Mouse (Mus musculus) cerebellum, postnatal 4 days (tissue): ENCODE results near the gene Serpina16.
A peak's percentile ranks its signal among the peaks of the same experiment; 100 is the strongest.

Source experiments
- DNase-seq, 2 experiments: peaks; one replicate each; pipeline ENCODE4 v3.0.0; 2022; ENCODE audit warnings: low spot score in 2 of 2, mixed read lengths in 1 of 2

Gene Serpina16

DNA sequence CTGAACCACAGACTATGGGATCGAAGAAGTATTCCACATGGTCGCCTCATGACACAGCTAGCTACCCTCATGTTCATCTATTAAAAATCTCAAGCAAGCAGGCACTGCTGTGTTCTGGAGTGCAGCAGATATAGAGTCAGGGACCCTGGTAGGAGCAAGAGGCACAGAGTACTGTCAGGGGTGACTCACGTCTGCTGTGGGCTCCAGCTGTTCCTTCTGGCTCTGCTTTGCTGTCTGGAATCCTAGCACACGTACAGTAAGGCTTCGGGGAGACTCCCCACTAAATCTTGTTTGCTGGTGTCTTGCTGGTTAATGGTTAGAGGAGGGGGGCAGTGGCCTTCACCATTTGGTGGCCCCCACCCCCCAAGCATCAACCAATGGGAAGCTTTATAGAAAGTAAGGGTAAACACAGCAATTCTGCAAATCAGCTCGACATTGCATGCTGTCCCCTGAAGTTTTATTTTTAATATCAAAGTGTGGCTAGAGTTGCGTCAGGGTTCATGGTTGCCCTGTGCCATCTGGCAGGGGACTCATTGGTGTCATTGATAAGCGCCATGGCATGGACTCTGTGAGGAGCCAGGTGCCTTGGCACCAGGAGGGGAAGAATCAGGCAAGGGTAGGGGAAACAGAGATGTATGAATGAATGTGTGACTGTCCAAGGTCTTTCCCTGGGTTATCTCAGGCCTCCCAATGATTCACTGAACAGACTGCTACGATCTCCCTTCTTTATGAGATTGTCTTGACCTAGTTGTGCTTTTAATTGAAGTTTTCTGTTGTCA is 18.9 kb downstream of the Serpina16 start, which contains the start of gene Serpina6:
Gene Serpina6, minus strand, starts transcription at position 365 of the 779 bp plus-strand sequence.
- DNase-seq = no peak

DNA sequence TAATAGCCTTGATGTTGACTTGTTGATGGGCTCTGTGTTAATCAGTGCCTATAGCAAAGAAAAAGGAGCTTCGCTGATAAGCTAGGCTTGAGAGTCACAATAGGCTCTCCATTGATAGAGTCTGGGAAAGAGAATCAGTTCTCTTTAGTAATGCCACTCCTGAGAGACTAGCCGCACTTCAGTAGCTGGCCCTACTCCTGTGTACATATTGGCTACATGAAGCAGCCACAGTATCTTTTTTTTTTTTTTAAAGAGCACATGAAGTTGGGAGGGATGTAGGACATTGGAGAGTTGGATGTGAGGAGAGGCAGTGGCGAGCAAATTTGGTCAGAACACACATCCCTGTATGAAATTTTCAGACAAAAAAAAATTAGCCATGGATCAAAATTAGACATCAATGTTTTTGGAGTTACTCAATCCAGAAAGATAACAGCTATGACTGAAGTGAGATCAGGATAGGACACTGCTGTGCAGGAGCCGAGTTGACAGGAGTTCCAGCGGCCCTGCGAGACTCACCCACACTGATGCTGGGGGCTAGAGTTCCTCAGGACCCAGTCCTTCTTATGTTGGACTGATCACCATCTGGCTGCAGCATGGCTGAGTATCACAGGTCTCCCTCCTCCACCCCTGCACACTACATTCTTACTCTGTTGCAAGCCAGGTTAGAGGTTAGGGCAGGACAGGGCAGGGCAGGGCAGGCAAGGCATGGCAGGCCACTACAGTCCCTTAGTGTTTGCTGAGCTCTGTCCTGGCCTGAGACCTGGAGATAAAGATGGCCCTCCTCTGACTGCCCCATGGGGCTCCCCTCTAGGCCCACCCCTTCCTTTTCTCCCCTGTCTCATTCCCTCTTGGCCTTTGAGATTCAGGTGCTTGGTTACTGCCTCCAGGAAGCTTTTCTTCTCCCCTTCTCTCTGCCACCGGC is 20.6 kb downstream of the Serpina16 start:
- DNase-seq = no peak

DNA sequence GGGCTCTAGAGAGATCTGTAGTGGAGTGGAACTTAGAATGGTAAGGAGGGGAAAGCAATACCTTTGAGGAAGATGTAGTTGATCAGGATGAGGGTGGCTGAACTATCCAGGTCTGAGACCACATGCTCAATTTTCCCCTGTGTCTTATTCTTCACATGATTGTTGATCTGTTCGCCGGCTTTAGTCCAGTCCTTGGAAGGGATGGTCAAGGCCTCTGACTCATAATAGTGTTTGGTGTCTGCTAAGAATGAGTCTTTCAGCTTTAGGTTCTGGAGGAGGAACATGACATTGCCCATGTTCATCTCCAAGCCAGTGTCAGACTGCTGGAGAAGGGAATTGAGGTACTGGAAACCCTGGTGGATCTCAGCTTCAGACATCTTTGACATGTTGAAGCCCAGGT is 22.1 kb downstream of the Serpina16 start:
- DNase-seq = no peak

DNA sequence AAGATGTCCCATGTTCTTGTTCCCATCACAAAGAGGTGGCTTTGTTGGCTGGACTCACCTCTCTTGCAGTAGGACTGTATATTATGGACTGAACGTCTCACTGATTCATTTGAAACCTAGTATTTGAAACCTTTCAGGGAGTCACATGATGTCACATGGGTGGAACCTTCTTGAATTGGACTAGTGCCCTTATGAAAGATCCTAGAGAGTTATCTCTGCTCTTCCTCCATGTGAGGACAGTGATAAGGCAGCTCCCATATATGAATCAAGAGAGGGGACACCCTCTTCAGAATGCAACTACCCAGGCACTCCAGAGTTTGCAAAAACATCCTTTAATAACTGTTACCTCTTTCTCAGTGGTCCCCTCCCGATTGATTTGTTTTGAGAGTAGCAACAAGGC is 29.6 kb downstream of the Serpina16 start:
- no peak for DNase-seq

DNA sequence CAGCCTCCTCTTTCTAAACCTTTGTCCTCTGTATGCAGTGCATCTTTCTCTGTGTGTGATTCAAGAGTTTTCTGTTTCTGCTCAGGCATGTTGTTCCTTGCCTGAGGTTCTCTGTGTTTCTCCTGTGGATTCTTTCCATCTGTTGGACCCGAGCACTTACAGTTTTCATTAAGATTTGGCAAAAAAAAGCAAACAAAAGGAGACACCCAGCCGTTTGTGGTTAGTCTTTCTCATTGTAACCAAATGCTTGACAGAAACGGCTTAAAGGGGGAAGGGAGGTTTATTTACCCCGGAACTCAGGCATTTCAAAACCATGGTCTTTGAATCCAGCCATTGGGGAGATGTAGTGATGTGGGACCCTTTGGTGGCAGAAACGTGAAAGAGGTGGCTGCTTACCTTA is 31.3 kb downstream of the Serpina16 start:
- no peak for DNase-seq

DNA sequence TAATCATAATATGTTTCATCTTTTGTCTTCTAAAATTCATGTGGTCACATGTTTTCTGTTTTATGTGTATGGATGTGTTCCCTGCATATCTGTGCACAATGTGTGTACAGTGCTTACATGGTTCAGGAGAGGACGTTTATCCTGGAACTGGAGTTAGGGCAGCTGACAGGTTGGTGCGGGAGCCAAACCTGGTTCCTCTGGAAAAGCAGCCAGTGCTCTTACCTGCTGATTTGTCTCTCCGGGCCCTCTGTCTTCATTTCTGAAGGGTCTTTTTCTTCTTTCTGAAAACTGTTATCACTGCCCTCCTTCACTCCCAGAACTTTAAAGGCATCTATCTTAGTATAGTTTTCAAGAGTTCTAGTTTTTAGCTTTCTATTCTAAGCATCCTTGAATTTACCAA is 32.1 kb downstream of the Serpina16 start:
- no peak for DNase-seq

DNA sequence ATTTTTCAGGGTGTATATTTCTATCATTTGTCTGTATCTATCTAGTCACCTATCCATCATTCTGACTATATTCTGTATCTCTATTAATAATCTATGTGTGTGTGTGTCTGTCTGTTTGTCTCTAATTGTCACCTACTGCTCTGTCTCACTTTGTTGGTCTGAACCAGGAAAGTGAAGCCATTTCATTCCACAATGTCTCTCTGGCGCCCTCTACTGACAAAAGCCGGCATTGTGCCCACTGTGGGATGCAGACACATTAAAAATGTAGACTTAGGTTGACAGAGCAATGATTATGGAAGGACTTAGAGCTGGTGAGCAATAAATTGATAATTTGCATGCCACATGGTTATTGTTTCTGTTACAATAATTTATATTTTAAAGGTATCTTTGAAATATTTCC is 32.6 kb downstream of the Serpina16 start:
- DNase-seq = peak; percentile 78 to 92

DNA sequence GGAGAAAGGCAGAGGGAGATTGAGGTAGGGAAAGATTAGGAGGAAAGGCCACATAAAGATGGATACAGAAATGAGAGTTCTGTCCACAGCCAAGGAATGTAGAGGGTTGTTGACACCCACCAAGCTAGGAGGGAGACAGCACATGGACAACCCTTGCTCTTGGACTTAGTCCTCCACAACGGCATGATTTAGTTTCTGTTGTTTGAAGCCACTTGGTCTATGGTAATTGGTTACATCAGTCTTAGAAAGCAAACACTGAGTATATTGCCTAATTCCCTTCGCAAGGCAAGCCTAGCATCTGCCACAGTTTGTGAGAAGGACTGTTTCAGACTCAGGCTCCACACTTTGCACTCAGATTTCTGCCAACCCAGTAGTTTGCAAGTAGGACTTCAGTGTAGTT is 40.1 kb downstream of the Serpina16 start:
- no peak for DNase-seq

DNA sequence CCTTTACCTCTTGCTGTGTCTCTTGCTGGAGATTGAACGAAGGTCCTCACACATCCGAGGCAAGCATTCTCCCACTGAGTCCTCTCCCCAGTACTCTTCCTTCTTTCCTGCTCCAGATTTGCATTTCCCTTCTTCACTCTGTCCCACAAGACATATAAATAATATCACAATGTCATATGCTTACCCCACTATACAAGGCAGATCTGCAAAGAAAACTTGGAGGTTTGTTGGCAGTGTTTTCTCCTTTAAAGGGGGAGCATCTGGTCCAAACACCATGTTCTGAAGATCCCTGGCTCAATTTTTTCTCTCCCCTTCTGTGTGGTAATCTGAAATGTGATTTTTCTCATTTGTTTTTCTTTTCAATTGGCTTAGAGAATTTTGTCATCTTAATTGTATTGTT is 41.5 kb downstream of the Serpina16 start:
- no peak for DNase-seq

DNA sequence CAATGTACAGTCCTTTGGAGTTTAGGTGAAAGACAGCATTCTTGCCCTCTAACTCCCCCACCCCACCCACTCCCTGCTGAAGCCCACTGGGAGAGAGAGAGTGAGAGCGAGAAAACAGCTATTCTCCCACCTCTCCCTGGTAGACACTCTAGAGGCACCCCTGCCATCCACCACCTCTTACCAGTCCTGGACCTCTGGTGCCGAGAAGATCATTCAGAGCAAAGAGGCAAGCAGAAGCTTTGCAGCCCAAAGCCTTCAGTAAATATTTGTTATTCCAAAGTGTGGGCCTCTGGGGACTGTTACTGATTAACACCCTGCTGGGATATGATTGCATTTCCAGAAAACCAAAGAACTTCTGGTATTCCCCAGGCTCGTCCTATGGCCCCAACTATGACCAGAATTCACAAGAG is 44.7 kb downstream of the Serpina16 start, which contains the start of gene Serpina10:
Gene Serpina10, minus strand, starts transcription at position 242 of the 410 bp plus-strand sequence.
- DNase-seq = no peak
